Mouse (Mus musculus): Measurements from ENCODE around the gene Mpped2. TPM values are rescaled to one million over a fixed set of nuclear protein-coding genes. Genes with fewer than 3 reads are reported as not detected.

Gene Mpped2
- polyA plus RNA-seq, 1 experiment = 17.4 TPM

GRCm38 (mm10) chr2:106734004-106734403, 40.9 kb downstream of the Mpped2 start:
- TF ChIP-seq POLR2A (IDR thresholded peaks at IDR 0.05; ENCODE audit: extremely low read depth, insufficient read depth, low read length) (no peak), CTCF (IDR thresholded peaks at IDR 0.05; ENCODE audit: extremely low read depth, insufficient read depth, low read length) (no peak)
- H3K4me3 ChIP-seq (ENCODE audit: insufficient read depth, low read length) = no peak overlapping the region
- H3K27ac ChIP-seq (ENCODE audit: insufficient read depth, low read length) = no peak overlapping the region
- peaks cover 1% of the 10 kb centered on the region; the same call in 1 of the 2 replicates for H3K4me1 ChIP-seq (ENCODE audit: control insufficient read depth, insufficient read depth, low read length)

- TF ChIP-seq CTCF (IDR thresholded peaks at IDR 0.05; ENCODE audit: extremely low read depth, insufficient read depth, low read length) = no peak
- no peak for TF ChIP-seq POLR2A (IDR thresholded peaks at IDR 0.05; ENCODE audit: extremely low read depth, insufficient read depth, low read length)
- H3K4me3 ChIP-seq (ENCODE audit: insufficient read depth, low read length) = no peak overlapping the region
These were observed 42.1 kb downstream of the Mpped2 start for GRCm38 (mm10) chr2:106735211-106735610.

GRCm38 (mm10) chr2:106735792-106736359, 42.8 kb downstream of the Mpped2 start:
- Histone ChIP-seq H3K4me3 (ENCODE audit: insufficient read depth, low read length) (no peak overlapping the region), H3K27ac (ENCODE audit: insufficient read depth, low read length) (no peak overlapping the region), H3K4me1 (ENCODE audit: control insufficient read depth, insufficient read depth, low read length) (no peaks in the 10 kb centered on the region)
- TF ChIP-seq POLR2A (IDR thresholded peaks at IDR 0.05; ENCODE audit: extremely low read depth, insufficient read depth, low read length) (no peak), CTCF (IDR thresholded peaks at IDR 0.05; ENCODE audit: extremely low read depth, insufficient read depth, low read length) (no peak)

More at GRCm38 (mm10) chr2:106735211-106735610, 42.1 kb downstream of the Mpped2 start:
- Histone ChIP-seq H3K27ac (ENCODE audit: insufficient read depth, low read length) (no peak overlapping the region), H3K4me1 (ENCODE audit: control insufficient read depth, insufficient read depth, low read length) (no peaks in the 10 kb centered on the region)

- TF ChIP-seq POLR2A (IDR thresholded peaks at IDR 0.05; ENCODE audit: extremely low read depth, insufficient read depth, low read length) (no peak), CTCF (IDR thresholded peaks at IDR 0.05; ENCODE audit: extremely low read depth, insufficient read depth, low read length) (no peak)
- no peak overlapping the region for H3K27ac ChIP-seq (ENCODE audit: insufficient read depth, low read length)
- H3K4me1 ChIP-seq (ENCODE audit: control insufficient read depth, insufficient read depth, low read length) = no peaks in the 10 kb centered on the region
- H3K4me3 ChIP-seq (ENCODE audit: insufficient read depth, low read length) = no peak overlapping the region
These were observed 45.9 kb downstream of the Mpped2 start for GRCm38 (mm10) chr2:106738951-106739350.

GRCm38 (mm10) chr2:106744086-106744485, 51.0 kb downstream of the Mpped2 start:
- Histone ChIP-seq H3K27ac (ENCODE audit: insufficient read depth, low read length) (no peak overlapping the region), H3K4me3 (ENCODE audit: insufficient read depth, low read length) (no peak overlapping the region), H3K4me1 (ENCODE audit: control insufficient read depth, insufficient read depth, low read length) (0 out of 2 replicates have a peak, but pooled peaks cover 1% of the 10 kb centered on the region)
- no peak for TF ChIP-seq POLR2A (IDR thresholded peaks at IDR 0.05; ENCODE audit: extremely low read depth, insufficient read depth, low read length)
- no peak for TF ChIP-seq CTCF (IDR thresholded peaks at IDR 0.05; ENCODE audit: extremely low read depth, insufficient read depth, low read length)

GRCm38 (mm10) chr2:106744601-106745000, 51.5 kb downstream of the Mpped2 start:
- Histone ChIP-seq H3K4me3 (ENCODE audit: insufficient read depth, low read length) (no peak overlapping the region), H3K27ac (ENCODE audit: insufficient read depth, low read length) (no peak overlapping the region), H3K4me1 (ENCODE audit: control insufficient read depth, insufficient read depth, low read length) (0 out of 2 replicates have a peak, but pooled peaks cover 1% of the 10 kb centered on the region)
- no peak for TF ChIP-seq CTCF (IDR thresholded peaks at IDR 0.05; ENCODE audit: extremely low read depth, insufficient read depth, low read length)
- TF ChIP-seq POLR2A (IDR thresholded peaks at IDR 0.05; ENCODE audit: extremely low read depth, insufficient read depth, low read length) = no peak

- 0 out of 2 replicates have a peak, but pooled peaks cover 1% of the 10 kb centered on the region for H3K4me1 ChIP-seq (ENCODE audit: control insufficient read depth, insufficient read depth, low read length)
- H3K4me3 ChIP-seq (ENCODE audit: insufficient read depth, low read length) = no peak overlapping the region
- TF ChIP-seq POLR2A (IDR thresholded peaks at IDR 0.05; ENCODE audit: extremely low read depth, insufficient read depth, low read length) (no peak), CTCF (IDR thresholded peaks at IDR 0.05; ENCODE audit: extremely low read depth, insufficient read depth, low read length) (no peak)
- H3K27ac ChIP-seq (ENCODE audit: insufficient read depth, low read length) = no peak overlapping the region
These were observed 52.3 kb downstream of the Mpped2 start for GRCm38 (mm10) chr2:106745364-106745763.

GRCm38 (mm10) chr2:106746211-106746610, 53.1 kb downstream of the Mpped2 start:
- 0 out of 2 replicates have a peak, but pooled peaks cover 1% of the 10 kb centered on the region for H3K4me1 ChIP-seq (ENCODE audit: control insufficient read depth, insufficient read depth, low read length)
- TF ChIP-seq CTCF (IDR thresholded peaks at IDR 0.05; ENCODE audit: extremely low read depth, insufficient read depth, low read length) (no peak), POLR2A (IDR thresholded peaks at IDR 0.05; ENCODE audit: extremely low read depth, insufficient read depth, low read length) (no peak)
- no peak overlapping the region for H3K27ac ChIP-seq (ENCODE audit: insufficient read depth, low read length)
- H3K4me3 ChIP-seq (ENCODE audit: insufficient read depth, low read length) = no peak overlapping the region

- TF ChIP-seq POLR2A (IDR thresholded peaks at IDR 0.05; ENCODE audit: extremely low read depth, insufficient read depth, low read length) = no peak
- no peak for TF ChIP-seq CTCF (IDR thresholded peaks at IDR 0.05; ENCODE audit: extremely low read depth, insufficient read depth, low read length)
- Histone ChIP-seq H3K27ac (ENCODE audit: insufficient read depth, low read length) (no peak overlapping the region), H3K4me3 (ENCODE audit: insufficient read depth, low read length) (no peak overlapping the region), H3K4me1 (ENCODE audit: control insufficient read depth, insufficient read depth, low read length) (0 out of 2 replicates have a peak, but pooled peaks cover 1% of the 10 kb centered on the region)
These were observed 53.8 kb downstream of the Mpped2 start for GRCm38 (mm10) chr2:106746905-106747304.

- Histone ChIP-seq H3K27ac (ENCODE audit: insufficient read depth, low read length) (no peak overlapping the region), H3K4me1 (ENCODE audit: control insufficient read depth, insufficient read depth, low read length) (0 out of 2 replicates have a peak, but pooled peaks cover 1% of the 10 kb centered on the region), H3K4me3 (ENCODE audit: insufficient read depth, low read length) (no peak overlapping the region)
- TF ChIP-seq POLR2A (IDR thresholded peaks at IDR 0.05; ENCODE audit: extremely low read depth, insufficient read depth, low read length) = no peak
- TF ChIP-seq CTCF (IDR thresholded peaks at IDR 0.05; ENCODE audit: extremely low read depth, insufficient read depth, low read length) = no peak
These were observed 54.3 kb downstream of the Mpped2 start for GRCm38 (mm10) chr2:106747342-106747741.

All from cortical plate, adult 2 months (tissue).